Mouse (Mus musculus): ENCODE data around the gene Psme1.
A peak's percentile ranks its signal among the peaks of the same experiment; 100 is the strongest.

Psme1 gene

DNA sequence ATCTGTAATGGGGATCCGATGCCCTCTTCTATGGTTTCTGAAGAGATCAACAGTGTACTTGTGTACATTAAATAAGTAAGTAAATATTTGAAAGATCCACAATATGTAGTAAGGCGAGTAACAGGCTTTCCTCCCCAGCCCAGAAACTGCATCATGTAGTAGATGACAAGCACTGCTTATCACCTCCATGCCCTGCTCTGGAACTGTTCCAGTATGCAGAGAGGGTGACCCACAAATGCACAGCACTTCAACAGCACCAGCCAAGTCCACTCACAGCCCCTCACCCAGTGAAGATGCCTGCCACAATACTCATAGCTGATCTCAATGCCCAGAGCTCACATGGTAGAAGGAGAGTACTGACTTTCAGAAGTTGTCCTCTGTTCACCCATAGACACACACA is 7.3 kb upstream of the Psme1 start:
- DNase-seq (ENCODE audit: low spot score in 2 of 2): no peak

DNA sequence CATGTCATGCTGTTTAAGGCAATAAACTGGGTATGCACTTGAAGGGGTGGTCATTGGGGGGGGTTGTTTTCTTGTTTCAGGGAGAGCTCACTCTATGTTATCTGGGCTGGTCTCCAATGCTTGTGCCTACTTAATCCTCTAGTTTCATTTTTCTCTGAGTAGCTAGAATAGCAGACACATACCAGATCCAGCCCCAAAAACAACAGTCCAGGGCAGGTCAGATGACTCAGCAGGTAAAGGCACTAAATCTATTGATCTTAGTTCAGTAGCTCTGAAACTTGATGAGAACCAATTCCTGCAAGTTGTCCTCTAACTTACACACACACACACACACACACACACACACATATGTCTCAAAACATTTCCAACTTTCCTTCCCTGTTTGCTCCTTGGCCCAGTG is 6.2 kb upstream of the Psme1 start:
- DNase-seq (ENCODE audit: low spot score in 2 of 2): no peak

DNA sequence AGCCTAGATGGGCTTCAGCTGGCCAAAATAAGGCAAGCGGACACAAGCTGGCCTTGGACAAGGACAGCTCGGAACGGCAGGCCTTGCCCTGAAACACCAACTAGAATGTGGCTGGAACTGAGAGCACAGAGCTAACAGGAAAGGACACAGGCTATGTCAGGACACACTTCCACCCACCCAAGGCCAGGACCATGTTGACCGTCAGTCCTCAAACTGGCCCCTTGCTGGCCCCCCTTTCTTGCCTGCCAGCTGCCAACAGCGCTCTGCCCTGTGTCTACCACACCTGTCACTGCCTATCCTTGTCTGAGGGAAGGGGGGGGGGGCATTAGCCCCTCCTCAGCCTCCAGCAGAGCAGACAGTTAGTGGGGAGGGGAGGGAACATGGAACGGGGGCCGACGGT is 2.6 kb upstream of the Psme1 start, which contains the start of gene Fitm1:
TSS of gene Fitm1 (plus strand) at position 316 of the 400 bp plus-strand sequence.
- no peak for DNase-seq (ENCODE audit: low spot score in 2 of 2)

DNA sequence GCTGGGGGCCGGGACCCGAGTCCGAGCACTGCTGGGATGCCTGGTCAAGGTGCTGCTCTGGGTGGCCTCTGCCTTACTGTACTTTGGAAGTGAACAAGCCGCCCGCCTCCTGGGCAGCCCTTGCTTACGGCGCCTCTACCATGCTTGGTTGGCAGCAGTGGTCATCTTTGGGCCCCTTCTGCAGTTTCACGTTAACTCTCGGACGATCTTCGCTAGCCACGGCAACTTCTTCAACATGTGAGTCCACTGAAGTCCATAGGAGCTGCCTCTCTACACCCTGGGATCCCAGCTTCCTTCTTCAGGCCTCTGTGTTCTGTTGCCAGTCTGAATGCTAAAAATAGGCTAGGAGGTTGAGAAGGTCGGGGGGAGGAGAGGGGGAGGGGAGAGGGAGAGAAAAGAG is 2.2 kb upstream of the Psme1 start:
- no peak for DNase-seq (ENCODE audit: low spot score in 2 of 2)

DNA sequence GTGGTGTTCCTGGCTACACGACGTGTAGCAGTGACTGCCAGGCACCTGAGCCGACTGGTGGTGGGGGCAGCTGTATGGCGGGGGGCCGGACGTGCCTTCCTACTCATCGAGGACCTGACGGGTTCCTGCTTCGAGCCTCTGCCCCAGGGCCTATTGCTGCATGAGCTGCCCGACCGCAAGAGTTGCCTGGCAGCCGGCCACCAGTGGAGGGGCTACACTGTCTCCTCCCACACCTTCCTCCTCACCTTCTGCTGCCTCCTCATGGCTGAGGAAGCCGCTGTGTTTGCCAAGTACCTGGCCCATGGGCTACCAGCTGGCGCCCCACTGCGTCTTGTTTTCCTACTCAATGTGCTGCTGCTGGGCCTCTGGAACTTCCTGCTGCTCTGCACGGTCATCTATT is 1.5 kb upstream of the Psme1 start:
- DNase-seq (ENCODE audit: low spot score in 2 of 2): peak in 1 of 2 experiments; percentile 41

DNA sequence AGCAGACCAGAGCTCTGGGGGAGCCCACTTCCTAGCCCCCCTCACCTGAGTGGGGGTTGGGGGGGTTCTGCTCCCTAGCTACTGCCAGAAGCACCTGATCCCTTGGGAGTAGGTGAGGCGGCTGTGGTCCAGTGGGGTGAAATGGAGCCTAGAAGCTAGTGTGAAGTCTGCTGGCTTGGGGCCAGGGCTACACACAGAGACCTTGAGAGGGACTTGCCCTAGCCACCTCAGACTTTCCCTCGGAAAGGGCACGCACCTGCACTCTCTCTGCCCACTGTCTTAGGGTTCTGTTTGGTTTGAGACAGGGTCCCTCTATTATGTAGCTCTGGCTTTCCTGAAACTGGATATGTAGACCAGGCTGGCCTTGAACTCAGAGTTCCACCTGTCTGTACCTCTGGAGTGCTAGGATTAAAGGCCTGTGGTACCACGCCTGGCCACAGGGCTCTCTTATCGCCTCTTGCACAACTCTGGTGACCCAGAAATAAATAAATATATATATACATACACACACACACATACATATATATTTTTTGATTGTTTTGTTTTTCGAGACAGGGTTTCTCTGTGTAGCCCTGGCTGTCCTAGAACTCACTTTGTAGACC is 846 bp downstream of the Psme1 start:
- no peak for DNase-seq (ENCODE audit: low spot score in 2 of 2)

DNA sequence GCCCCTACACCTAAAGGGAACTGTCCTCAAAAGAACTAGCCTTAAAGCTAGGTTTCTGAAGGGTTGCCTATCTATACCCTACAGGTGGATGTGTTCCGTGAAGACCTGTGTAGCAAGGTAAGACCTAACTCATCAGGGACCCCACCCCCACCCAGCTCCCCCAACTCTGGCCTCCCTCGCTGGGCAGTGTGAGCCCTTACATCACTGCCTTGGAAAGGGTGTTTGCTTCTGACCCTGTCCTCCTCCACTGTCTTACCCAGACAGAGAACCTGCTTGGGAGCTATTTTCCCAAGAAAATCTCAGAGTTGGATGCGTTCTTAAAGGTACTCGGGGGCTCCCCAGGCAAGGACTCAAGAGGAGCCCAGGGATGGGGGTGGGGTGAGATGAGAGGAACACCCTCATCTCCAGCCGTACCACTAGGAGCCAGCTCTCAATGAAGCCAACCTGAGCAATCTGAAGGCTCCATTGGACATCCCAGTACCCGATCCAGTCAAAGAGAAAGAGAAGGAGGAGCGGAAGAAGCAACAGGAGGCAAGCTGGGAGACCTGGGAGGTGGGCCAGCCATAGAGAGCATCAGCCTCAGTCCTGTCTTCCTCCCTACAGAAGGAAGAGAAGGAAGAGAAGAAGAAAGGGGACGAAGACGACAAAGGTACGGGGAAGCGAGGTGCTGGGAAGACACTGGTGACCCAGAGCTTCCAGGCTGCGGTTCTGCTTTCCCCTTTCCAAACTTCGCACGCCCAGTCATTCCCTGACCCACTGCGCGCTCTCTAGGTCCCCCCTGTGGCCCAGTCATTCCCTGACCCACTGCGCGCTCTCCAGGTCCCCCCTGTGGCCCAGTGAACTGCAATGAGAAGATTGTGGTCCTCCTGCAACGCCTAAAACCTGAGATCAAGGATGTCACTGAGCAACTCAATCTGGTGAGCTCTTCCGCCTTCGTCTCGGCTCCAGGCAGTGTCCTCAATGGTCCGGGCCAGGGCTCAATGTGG is 1.9 kb downstream of the Psme1 start:
- DNase-seq (ENCODE audit: low spot score in 2 of 2): no peak

DNA sequence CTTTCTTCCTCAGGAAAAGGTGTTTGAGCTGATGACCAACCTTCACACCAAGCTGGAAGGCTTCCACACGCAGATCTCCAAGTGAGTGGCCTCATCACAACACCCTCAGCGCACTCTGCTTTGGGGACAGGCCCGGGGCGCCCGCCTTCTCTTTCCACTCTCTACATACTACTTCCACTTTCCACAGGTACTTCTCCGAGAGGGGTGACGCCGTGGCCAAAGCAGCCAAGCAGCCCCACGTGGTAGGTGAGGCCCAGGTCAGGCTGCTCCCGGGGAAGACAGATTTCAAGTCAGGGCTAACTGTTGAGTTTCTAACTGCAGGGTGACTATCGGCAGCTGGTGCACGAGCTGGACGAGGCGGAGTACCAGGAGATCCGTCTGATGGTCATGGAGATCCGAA is 2.8 kb downstream of the Psme1 start:
- no peak for DNase-seq (ENCODE audit: low spot score in 2 of 2)

DNA sequence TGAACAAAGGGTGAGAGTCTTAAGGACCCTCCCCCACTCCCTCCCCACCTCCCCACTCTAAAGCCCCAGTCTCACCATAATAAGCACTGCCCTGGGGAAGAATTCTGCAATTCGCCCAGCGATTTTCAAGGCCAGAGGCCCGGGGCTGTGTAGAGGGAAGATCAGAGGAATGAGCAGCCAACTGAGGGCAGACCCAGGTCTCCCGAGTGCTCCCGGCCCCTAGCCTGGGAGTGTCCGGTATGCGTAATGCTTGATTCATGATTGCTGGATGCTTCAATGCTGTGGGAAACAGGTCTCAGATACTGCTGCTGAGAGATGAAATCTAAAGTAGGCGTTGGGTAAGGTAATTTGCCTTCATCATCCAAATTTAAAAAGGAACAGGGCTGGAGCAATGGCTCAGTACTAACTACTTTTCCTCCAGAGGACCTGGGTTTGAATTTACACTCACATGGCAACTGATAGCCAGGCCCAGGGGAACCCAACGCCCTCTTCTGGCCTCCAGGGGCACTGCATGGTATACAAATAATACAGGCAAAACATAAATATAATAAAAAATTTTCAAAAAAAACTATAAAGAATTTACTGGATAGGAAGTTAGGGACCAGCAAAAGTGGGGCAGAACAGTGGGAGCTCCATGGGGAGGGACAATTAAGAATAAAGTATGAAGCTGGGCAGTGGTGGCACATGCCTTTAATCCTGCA is 4.2 kb downstream of the Psme1 start:
- DNase-seq (ENCODE audit: low spot score in 2 of 2): no peak

DNA sequence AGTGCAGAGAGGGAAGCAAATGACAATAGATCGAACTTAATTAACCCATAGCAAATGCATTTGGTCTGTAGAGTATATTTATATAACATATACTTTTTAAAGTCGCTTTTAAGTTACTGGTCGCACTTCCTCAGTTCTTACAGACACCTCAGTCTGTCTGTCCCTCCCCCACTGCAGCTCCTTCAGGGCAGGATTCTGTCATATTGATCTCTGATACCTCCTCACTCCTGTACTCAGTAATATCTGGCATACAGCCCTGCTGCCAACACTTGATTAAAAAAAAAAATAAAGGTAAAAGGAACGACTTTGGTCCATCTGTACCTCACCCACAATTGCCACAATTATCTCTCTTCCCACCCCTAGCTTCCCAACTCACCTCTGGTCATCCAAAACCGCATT is 6.4 kb downstream of the Psme1 start:
- no peak for DNase-seq (ENCODE audit: low spot score in 2 of 2)

DNA sequence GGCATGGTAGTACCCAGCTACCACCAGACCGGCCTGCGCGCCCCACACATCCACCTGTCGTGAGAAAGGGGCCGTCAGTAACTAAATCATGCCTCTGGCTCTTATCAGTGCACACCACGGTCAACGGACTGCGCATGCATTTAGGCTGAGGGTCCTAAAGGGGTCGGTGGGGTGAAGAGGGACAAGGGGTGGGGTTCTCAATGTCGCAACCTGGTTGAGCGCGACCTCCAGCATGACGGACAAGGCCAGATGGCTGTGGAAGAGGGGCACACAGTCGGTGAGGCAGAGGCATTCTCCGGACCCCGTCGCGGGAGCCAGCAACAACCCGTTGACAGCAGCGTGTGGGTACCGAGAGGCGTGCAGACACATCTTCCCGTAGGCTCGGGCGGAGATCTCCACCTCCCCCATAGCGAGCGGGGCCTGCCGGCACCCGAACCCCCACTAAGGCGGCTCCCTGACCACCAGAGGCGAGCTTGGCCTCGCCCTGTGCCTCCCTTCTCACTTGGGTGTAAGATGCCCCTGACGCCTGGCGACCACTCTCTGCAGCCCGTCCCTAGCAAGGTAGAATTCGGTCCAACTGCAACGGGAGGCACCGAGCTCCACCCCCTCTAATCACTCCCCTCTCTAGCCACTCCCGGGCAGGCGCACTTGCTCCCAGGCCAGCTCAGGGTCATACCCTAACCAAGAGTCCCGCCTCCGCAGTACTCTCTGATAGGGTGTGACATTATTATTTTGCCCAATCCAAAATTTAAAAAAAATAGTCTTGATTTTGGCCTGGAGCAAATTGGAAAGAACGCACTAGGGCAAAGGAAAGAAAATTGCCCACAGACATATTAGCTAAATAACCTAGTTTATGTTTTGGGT is 7.0 kb downstream of the Psme1 start, which contains the start of gene Emc9:
TSS of gene Emc9 (minus strand) at position 601 of the 864 bp plus-strand sequence.
- DNase-seq (ENCODE audit: low spot score in 2 of 2): peak; percentile 64 to 67

DNA sequence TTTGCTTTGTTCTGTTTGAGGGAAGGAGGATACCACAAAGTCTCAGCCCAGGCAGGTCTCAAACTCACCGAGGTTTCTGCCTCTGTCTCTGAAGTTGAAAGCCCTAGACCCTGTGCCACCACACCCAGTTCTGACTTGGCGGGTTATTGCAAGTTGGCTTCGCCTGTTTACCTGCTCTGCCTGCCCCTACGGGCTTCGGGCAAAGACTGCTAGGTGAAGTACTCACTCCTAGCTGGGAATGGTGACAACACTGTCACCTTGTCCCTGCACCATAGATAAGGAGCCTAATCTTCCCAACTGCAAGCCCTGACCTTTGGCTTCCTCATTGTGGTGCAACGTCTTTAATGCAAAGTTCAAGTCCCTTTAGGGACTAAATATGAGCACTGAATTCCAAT is 7.6 kb downstream of the Psme1 start:
- no peak for DNase-seq (ENCODE audit: low spot score in 2 of 2)

DNA sequence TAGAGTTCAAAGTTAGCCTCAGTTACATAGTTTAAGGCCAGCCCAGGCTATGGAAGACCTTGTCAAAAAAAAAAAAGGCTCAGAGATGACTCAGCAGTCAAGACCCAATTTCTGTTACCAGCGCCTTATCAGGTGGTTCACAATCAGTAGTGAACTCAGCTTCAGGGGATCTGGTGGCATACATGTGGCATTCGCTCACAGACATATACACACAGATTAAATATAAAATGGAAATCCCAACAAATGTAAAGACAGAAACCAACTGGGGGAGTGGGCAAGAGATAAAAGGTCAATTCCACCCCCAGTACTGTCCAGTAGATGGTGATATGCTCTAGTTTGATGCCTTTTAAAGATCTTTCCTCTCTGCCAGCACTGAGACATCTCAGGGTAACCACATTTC is 8.2 kb downstream of the Psme1 start:
- no peak for DNase-seq (ENCODE audit: low spot score in 2 of 2)

DNA sequence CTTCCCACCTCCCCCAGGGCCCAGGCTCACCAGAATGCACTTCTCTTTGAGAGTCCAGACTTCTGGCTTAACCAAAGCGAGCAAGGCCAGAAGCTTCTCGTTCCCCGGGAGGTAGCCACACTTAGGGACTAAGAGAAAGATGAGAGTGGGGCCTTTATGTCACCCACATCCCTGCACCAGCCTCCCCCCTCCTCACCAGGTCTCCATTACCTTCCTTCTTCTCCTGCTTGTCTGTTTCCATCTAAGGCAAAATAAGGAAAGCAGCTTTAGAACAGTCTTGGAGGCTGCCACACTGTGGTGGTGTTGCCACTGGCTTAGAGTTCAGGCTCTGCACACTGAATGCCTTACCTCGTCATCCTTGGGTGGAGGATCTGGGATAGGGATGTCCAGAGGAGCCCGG is 11.3 kb downstream of the Psme1 start:
- no peak for DNase-seq (ENCODE audit: low spot score in 2 of 2)

DNA sequence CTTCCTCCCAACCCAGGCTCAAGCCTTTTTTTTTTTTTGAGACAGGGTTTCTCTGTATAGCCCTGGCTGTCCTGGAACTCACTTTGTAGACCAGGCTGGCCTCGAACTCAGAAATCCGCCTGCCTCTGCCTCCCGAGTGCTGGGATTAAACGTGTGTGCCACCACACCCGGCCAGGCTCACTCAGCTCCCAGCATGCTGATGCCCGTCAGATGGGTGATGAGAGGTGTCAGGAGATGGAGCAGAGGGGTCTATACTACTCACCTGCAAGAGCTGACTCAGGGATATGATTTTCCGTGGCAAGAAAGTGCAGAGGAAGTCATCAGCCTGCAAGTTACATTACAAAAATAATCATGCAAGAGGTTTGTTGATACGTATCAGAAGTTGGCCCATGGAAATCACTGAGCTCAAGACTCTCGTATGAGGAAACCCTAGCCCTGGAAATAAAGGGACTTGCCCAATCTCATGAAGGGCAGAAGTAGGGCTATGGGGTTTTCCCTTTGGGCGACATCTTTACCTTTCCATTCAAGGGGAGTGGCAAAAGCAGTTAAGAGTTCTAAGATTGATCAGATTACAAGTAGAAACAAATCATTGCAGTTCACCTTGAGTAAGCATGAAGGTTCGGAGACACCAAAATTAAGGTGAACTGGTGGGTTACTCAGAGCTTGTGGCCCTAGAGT is 12.0 kb downstream of the Psme1 start:
- DNase-seq (ENCODE audit: low spot score in 2 of 2): no peak

DNA sequence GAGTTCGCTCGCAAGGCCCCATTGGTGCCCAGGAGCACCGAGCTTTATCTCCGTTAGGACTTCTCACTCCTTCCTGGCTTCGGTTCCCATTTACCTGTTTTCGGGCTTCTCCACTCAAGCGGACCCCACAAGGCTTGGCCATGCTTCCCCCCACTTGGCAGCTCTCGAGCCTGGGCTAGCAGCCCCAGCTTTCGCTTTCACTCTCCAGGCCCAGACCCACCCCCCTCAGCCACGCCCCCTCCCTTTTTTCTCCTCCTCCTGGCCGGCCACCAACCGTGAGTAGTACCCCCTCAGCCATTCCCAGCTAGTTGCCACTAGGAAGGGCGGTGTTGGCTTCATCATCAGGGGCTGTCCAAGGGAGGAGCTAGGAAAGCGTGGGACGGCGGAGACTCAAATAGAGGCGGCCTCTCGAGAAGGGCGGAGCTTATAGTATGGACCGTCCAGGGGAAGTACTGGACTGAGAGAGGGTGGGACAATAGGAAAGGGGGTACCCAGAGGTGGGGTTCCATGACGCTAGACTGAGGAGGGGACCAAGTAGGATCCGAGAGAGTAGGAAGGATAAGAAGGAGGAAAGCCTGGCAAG is 12.9 kb downstream of the Psme1 start, which contains the start of gene Psme2:
TSS of gene Psme2 (minus strand) at position 366 of the 583 bp plus-strand sequence.
- DNase-seq (ENCODE audit: low spot score in 2 of 2): peak; percentile 89 to 93

DNA sequence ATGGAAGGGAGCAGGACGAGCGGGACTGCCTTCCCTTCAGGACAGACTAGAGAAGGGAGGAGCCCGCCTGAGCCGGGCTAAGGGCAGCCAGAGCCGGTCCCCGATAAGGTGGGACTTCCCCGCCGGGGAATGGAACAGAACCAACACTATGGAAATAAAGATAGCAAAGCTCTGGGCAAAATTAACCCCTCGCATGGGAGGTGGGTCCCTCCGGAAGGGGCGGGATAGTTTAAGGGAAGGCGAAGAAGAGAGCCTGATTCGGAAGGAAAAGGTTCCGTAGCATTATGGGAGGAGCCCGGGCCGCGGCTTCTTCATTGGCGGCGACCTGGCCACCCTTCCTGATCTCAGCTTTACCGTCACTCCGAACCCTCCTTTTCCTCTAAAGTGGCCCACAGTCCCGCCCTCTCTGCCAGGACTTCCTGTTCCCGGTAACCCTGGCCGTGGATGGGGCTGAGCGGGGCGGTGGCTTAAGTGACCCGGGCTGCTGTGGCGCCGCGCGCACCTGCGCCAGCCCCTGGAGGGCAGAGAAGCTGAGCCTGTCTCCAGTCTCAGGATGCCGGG is 13.5 kb downstream of the Psme1 start, which contains the start of gene Rnf31:
TSS of gene Rnf31 (plus strand) at position 378 of the 561 bp plus-strand sequence.
- peak; percentile 95 for DNase-seq (ENCODE audit: low spot score in 2 of 2)

DNA sequence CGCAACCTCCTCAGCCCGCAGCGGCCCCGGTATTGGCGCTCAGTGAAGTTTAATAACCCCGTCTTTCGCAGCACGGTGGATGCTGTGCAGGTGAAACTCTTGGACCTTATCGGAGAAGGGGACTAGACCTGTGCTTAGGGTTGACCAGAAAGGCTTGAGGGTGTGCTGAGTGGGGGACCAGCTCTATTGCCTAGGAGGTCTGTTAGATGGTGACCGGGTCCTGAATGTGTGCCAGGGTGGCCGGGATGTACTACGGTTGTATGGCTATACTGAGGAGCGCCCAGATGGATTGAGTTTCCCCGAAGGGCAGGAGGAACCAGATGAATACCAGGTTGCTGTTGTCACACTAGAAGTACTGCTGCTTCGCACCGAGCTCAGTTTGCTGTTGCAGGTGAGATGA is 14.3 kb downstream of the Psme1 start:
- no peak for DNase-seq (ENCODE audit: low spot score in 2 of 2)

DNA sequence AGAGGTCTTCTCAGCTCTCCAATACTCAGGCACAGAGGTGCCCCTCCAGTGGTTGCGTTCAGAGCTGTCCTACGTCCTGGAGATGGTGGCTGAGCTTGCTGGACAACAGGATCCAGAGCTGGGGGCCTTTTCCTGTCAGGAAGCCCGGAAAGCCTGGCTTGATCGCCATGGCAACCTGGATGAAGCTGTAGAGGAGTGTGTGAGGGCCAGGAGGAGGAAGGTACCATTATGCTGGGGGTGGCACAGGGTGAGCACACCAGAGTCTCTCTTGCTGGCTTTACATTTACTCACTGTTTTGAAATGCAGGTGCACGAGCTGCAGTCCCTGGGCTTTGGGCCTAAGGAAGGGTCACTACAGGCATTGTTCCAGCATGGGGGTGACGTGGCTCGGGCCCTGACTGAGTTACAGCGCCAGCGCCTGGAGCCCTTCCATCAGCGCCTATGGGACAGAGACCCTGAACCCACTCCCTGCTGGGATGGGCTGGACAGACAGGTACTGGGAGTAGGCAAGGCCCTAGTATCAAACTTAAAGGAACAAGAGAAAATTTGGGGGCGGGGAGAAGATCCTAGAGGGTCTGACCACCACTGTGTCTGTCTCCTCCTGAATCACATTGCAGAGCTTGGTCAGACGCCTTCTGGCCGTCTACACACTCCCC is 18.2 kb downstream of the Psme1 start:
- peak in 1 of 2 experiments; percentile 25 for DNase-seq (ENCODE audit: low spot score in 2 of 2)

All from right cerebral cortex, adult 2 months (tissue).